Mouse (Mus musculus) embryo, embryonic 11 days (tissue): ENCODE measurements around the gene Pgap2.
"Not testable (repeated sequence)": the region's sequence is repeated elsewhere in the genome, so short reads cannot be mapped to it uniquely, and the experiment has no call there.

Experiments used
- DNase-seq: peaks from one replicate; pipeline ENCODE4 v3.0.0-alpha.2; 2015

The Pgap2 gene

DNA sequence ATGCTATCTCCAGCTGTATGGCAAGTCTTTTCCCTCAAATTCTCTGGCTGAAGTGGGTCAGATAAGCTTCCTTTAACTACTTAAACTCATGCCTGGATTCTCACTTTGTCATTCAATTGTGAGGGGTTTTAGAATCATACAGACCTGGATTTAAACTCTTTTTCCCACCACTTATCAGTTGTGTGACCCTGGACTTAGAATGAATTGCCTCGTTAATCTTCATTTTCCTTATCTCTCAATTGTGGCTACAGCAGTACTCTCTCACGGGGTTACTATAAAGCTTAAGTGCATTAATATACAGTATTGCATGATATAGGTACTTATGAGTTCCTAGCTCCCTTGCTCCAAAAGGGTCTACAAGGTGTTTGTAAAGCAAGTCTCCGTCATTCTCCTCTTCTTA, 32.9 kb downstream of the Pgap2 start:
- no peak for DNase-seq

DNA sequence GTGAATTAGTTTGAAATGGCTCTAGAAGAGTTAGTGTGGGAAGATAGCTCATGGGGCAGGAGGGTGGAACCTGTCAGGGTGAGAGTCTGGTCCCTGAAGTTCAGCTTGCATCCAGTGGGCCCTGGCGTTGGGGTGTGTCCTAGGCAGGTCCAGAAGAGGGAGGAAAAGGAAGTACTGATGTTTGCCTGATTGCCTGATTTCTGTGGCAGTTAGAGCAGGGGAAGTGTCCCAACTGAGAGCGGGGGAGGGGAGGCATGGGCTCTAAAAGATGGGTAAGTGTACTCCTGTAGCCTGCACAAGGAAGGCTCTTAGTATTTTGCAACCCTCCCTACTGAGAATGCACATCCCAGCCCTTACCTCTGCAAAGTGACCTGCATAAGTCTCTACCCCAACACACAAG, 33.9 kb downstream of the Pgap2 start:
- no peak for DNase-seq

DNA sequence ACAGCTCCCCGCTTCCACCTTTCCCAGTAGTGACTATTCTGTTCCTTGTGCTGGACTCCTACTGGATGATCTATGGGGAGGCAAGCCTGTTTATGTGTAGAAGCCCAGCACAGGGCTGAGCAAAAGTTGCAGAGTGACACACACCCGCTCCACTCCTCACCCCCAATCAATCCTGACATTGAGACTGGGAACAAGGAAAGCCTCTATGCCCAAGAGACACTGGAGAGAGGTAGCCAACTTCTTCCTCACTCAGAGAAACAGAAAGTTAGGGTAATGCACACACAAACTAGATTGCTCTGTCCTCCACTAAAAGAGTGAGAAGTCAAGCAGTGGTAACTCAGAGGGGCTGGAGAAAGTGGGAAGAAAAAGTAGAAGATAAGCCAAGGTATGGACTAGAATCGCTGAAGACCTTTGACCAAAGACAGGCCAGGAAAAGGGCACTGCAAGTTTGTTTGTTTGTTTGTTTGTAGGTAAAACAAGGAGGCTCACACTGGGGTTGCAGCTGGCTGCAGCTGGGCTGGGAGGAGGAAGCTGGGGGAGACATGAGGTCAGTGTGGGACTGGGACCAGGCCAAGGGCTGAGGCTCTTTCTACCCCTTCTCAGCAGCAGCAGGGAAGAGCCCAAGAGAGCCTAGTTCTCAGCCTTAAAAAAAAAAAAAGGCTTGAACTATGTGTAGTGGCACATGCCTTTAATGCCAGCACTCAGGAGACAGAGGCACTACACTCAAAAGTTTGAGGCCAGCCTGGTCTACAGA, 35.0 kb downstream of the Pgap2 start:
- DNase-seq, result no peak

DNA sequence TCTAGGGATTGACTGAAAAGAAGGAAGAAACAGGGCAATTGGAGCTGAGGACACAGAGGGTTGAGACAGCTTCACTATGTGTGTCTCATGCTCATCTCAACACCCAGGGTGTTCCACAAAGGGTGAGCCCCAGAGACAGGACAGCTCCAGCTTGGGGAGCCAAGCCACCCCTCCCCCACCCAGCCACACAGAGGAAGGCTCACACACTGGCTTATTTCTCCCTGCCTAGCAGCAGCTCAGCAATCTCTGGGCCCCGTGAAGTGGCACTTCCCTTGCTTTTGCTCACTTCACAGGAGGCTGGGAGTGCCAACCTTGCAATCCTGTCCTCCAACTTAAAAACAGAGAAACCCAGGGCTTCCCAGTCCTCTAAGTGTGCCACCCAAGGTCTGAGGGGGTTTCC, 35.8 kb downstream of the Pgap2 start:
- DNase-seq, result peak; percentile 25

DNA sequence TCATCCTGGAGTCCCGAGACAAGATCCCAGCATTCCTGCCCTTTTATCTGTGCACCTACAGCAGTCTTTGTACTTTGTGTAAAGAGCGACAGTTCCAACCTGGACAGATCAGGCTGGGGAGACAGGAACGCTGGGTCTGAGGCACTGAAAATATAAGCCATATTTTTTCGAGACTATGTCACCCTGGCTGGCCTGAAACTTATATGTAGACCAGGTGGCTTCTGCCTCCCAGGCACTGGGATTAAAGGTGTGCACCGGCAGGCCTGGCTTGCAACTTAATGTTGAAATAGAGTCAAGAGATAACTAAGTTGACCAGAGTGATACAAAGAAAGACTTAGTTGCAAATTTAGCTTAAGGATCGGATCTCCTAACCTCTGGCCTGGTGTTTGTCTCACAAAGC, 36.3 kb downstream of the Pgap2 start:
- no peak for DNase-seq

DNA sequence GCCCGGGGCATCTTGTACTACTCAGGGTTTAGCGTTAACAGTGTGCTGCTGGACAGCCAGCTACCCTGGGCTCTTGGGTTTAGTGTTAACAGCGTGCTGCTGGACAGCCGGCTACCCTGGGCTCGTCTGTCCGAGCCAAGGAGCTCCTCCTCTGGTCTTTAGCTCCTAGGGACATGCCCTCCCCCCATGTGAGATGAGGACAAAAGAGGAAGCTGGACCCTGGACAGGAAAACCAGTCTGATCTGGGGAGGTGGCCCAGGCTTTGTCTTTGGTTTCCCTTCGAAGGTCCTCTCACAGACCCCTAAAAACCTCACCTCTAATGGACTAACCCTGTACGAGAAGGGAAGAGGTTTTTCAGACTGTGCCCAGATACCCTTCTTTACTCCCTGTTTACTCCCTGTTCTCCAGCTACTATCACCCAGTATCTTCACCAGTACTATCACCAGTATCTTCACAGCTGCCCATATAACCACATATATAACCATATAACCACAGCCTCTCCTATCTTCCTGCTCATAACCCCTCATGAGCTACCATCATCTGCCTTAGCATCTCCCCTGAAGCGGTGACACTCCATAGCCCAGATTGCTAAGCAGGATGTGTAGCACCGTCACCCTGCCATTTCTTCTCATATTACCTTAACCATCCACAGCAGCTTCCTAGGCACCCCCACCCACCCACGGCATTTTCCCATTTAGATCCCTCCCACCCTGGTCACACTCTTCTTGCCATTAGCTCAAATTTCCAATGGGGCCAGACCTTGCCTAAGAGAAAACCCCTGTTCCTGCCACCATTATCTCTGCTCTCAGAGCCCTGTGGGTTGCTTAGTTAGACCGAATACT, 37.2 kb downstream of the Pgap2 start:
- DNase-seq, result no peak

DNA sequence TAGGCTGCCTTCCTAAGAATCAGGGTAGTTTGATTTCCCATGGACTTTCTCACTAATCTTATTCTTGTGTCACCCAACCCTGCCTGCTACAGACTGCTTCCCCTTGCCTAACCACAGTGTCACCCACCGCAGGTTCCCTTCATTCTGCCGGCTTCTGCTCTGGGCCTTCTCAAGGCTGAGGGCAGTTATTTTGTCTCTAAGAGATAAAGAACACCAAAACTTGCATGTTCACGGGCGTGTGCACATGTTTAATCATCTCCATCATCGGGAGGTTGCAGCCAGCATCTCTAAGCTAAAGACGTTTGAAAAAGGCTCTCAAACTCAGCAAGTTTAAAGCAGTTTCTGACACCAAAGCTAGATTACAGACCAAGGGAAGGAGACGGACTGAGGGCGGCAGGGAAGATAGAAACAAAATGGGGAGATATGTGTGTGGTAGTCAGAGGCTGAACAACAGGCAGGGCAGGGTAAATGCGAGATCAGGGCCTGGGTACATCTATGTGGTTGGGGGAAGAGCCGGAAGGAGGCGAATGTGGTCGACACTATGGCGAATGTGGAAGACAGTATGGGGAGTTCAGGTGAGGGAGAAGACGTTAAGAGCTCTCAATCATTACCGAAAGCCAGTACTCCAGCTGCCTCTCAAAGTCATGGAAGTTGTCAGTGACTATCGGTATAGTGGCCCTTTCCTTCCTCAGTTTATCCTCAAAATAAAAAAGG, 38.8 kb downstream of the Pgap2 start:
- DNase-seq, result no peak

DNA sequence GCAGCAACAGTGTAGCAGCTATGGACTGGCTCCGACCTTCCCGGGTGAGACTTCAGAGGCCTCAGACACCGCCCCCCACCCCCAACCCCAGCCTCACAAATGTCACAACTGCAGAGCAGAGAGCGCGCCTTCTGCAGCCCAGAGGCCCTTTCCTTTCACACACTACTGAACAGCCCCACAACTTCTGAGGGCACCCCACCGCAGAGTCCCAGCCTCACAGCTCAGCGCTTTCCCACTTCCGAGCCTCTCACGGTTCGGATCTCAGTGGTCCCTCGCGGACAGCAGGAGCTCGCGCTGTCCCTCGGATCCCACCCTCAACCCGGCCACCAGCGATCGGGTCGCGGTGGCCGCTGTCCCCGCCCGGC, 39.5 kb downstream of the Pgap2 start:
- DNase-seq, result no peak

DNA sequence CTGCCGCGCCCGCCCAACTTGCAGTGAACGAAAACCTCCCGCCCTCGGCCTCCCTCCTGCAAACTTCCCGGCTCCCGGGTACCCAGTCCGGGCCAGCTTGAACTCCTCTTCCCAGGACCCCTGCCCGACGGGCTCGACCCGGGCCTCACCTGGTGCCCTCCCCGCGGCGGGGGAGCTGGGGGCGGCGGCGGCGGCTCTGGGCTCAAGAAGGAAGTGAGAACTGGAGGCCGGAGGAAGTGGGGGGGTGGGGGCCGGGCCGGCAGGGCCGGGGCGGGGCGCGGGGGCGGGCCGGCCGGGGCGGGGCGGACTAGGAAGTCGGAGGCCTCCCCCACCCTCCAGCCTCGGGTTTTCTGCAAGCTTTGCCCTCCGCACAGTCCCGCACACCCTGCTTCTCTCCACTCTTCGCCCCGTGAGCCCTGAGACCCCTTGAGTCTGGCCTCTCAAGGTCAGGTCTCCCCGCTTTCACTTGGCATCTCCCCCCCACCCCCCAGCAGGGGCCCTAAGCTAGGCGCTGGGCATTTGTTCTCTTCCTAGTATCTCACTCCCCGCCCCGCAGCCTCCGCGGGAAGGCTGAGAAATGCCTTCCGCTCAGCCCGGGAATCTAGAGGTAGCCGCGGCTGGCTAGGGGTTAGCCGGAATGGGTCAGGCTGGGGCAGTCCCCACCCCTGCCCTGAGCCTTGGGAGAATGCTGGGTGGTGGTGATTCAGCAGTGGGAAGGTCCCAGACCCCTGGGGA, 40.1 kb downstream of the Pgap2 start:
- DNase-seq, result peak; percentile 85

DNA sequence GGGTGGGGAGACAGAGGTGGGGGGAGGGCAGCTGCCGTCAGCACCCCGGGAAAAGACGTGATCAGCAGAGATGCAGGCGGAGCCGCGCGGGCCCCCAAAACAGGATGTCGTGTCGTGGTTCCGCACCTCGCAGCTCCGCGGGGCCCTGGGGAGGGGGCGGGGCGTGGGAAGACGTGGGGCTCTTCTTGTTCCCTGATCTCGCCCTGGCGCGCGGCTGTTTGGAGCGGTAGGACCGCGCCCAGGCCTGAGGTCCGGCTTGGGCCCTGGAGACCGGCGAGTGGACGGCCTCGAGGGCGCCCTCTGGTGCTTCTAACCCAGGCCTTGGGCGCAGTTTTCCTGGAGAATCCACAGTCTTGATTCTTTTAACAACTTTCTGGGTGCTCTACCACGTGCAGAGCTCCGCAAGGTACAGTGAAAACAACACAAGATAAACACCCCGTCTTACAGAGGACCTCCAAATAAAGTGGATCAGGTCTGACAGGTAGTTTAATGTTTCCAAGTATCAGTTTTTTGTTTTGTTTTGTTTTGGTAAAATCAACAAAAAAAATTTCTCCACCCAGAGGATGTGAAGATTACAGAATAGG, 40.7 kb downstream of the Pgap2 start:
- peak; percentile 93 for DNase-seq

DNA sequence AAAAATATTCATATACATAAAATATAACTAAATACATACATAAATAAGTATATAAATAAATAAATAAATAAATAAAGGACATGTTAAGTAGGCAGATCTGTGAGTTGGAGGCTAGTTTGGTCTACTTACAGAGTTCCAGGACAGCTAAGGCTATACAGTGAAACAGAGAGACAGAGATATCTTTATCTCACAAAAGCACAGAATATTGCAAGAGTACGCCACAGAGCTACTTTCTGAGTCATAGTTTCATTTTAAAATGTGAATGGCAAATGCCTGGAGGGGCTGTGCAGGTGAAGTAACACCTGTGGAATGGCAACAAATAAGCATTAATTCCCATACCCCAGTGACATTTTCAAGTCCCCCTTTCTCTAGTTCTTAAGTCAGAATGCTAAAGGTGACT, 43.6 kb downstream of the Pgap2 start:
- no peak for DNase-seq

DNA sequence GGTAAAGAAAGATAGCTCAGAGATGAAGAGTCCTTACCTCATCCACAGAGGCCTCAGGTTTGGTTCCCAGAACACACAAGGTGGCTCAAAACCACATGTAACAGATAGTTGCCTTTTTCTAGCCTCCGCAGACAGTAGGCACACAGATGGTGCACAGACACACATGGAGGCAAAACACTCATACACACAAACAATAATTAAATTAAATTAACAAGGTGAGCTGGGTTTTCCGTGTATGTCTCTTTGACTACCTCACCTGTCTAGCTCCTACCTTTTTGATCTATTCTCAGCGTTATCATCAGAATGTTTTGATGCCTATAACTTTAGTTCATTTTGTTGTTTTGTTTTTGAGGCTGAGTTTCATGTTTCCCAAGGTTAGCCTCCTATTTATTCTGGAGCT, 45.9 kb downstream of the Pgap2 start, which contains the start of gene Rhog:
Rhog (minus strand) TSS at position 101 of the 400 bp plus-strand sequence.
- no peak for DNase-seq

DNA sequence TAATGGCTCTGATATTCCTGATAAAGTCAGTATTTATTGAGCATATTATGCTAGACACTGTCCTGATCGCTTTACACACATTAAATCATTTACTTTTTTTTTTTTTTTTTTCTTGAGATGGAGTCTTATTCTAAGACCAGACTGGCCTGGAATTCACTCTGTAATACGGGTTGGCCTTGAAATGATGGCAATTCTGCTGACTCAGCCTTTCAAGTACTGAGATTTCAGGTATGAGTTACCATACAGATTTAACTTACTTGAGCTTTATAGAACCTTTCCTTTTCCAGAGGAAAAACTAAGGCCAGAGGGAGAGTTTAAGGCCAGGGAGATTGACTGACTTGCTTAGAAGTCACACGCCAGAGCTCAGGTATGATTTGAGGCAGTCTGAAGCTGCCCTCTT, 46.6 kb downstream of the Pgap2 start:
- DNase-seq, result no peak

DNA sequence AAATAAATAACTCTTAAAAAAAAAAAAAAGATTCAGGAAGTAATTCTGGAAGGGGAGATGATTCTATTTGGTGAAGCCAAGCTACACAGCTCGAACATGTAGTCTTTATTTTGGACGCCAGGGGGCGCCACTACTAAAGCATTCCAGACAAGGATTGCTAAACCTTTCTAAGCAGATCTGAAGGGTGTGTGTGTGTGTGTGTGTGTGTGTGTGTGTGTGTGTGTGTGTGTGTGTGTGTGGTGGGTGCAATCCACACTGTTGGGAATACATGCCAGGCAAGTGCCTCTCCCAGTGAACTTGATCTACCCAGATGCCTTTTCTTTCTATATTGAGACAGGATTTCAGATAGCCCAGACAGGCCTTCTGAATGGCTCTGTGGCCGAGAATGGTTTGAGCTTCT, 48.2 kb downstream of the Pgap2 start:
- DNase-seq, result peak; percentile 80

DNA sequence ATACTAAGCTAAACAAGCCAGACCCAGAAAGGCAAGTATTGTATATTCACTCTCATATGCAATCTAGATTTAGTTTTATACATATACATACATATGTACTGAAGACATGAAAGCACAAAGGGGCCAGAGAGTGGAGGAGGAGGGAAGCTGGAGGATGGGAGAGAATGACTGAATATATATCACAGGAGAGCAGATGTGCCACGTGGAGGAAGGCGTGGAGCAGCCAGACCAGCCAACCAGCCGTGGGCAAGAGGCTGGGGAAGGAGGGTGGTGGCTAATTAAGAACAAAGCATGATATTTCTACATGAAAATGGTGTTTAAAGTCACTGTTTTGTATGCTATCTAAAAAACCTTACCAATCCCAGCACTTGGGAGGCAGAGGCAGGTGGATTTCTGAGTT, 48.7 kb downstream of the Pgap2 start:
- DNase-seq, result no peak

DNA sequence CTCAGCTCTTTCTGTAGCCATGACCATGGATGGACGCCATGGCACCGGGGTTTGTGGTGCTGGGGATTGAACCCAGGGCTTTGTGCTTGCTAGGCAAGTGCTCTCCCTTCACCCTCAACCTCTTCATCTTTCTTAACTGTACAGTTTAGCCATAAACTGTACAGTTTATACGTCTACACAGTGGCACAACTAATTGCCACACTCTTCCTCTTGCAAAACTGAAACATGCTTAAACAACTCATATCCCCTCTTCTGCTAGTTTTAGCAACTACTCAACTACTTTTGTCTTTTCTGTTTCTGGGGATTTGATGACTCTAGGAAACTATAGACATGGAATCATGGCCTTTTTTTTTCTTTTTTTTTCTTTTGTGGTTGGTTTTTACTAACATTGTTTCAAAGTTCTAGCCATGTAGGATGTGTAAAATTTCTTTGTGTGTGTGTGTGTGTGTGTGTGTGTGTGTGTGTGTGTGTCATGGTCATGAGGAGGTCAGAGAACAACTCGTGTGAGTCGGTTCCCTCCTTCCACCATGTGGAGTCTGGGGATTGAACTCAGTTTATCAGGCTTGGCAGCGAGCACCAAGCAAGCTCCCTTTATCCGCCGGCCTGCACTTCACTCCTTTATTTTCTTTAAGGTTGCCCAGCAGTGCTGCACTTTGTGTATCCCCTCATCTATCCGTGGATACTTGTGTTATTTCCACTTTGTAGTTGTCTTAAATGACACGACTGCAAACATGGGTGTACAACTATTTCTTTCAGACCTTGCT, 49.9 kb downstream of the Pgap2 start:
- no peak for DNase-seq

DNA sequence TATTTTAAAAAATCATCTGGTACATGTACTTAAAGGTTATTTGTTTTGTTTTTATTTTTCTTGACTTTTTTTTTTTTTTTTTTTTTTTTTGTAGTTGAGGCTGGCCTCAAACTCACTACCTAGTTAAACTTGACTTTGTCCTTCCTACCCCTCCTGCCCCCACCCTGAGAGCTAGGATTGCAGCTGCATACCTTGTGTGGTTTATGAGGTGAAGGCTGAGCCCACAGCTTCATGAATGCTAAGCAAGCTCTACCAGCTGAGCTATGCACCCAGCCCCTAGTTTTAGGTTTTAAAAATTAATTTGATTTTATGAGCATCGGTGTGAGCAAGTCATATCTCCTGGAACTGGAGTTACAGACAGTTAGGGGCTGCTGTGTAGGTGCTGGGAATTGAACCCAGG, 50.5 kb downstream of the Pgap2 start:
- DNase-seq, result no peak

DNA sequence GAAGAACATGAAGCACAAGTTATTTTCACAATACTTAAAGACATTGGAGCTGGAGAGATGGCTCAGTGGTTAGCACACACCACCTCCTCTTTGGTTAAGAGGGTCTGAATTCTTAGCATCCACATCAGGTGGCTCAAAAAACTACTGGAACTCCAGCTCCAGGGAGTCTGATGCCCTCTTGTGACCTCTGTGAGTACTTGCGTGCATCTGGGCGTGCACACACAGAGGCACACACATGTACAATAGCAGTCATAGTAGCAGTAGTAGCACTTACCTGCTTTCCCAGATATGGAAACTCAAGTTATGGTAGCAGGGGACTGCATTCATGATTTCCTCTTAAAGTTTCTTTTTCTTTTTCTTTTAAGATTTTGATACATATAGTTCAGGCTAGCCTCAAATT, 53.0 kb downstream of the Pgap2 start:
- DNase-seq, result no peak

DNA sequence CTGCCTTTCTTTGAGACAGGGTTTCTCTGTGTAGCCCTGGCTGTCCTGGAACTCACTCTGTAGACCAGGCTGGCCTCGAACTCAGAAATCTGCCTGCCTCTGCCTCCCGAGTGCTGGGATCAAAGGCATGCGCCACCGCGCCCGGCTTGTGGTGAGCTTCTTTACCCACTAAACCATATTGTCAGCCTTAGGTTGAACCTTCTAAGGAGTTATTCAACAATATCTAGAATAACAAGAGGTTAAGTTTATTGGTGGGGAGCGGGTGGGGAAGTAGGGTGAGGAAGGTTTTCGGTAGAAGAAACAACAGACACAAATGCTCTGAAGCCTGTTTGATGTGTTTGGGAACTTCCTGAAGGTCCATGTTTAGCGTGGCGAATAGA, 56.0 kb downstream of the Pgap2 start:
- not testable (repeated sequence) for DNase-seq

DNA sequence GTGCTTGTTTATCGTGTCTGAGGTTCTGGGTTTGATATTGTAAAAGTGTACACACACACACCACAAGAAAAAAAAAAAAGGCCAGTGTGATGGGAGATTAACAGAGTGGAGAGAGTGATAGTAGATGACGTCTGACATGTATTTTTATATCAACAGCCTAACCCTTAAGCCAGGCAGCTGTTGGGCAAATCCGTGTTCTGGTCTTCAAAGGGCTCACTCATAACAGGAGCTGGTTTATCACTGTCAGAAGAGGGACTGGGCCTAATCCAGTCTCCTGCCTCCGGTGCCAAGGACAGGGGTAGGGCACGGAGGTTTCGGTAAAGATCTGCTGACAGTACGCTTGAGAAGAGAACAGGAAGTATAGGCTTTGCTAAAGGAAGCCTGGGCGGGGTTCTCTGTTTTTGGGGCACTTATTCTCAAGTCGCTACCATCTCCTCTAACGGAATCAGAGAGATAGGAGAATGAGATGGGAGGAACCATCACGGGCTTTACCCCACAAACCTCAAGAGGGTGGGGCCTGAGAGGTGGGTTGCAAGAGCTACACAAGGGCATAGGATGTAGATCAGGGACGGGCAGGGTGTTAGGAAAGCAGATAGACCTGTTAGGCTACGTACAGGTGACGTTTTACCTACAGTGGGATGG, 56.5 kb downstream of the Pgap2 start:
- no peak for DNase-seq

DNA sequence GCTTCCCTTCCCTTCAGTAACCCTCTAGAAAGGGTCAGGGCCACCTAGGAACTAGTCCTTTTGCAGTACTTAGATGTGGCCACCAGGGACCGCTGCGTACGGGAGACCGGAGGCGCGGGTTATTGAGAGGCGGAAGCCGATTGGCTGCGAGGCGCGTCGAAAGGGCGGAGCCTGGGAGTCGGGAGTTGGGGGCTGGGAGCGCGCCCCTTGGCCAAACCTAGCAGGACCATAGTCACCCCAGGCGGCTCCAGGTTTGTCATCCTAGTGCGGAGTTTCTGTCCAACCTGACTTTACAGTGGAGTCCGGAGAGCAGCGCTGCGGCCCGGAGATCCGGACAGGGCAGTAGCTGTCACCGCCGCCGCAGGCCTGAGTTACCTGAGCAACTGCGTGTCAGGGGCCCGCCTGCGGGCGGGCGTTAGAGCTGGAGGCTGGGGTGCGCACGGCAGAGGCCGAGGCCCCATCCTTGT, 57.1 kb downstream of the Pgap2 start:
- DNase-seq, result peak; percentile 96
